Mouse (Mus musculus) stomach, postnatal 0 days (tissue): ENCODE data around the gene Igfbp2.

ENCODE experiments used
- CTCF ChIP-seq: IDR thresholded peaks from 2 replicates; pipeline ENCODE4 v1.5.1; 2016; ENCODE audit warnings: antibody characterized with exemption, low read depth, mild to moderate bottlenecking, moderate library complexity
- EP300 ChIP-seq: optimal IDR thresholded peaks from 2 replicates; pipeline ENCODE3; 2016; ENCODE audit warnings: antibody characterized with exemption

DNA sequence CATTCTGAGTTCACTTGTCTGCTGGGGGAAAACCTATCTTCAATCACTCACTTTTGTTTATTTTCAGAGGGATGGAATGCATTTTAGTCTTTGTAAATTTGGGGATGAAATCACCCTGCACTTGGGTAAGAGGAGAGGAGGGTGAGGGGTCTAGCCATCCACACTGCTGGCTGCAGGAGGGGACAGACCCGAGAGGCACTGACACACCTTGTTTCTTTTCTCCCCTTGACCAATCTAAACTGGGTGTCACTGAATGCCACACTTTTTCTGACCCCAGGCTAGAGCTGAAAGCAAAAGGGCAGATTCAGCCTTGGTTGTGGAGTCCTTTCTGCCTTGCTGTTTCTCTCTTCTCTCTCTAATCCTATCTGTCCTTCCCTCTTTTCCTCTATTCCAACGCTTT is 37.4 kb downstream of the Igfbp2 start:
- TF ChIP-seq CTCF (no peak), EP300 (no peak)
